Mouse (Mus musculus) MEL (cell line): Measurements from ENCODE around the gene Igf2r. TPM values are rescaled to one million over a fixed set of nuclear protein-coding genes. Genes with fewer than 3 reads are reported as not detected.
A peak's percentile ranks its signal among the peaks of the same experiment; 100 is the strongest.

Experiments
- DNase-seq: peaks from one replicate; pipeline ENCODE4 v3.0.0; 2011; ENCODE audit warnings: low read depth, low spot score
- H3K27ac ChIP-seq: 2 replicates; pipeline ENCODE4 v1.5.1; 2012; ENCODE audit warnings: low read depth, mild to moderate bottlenecking, control low read depth, low read length, moderate library complexity; ENCODE audit not compliant: control insufficient read depth
- H3K27me3 ChIP-seq, 2 experiments: fragments of 150-350 bp in 1 of 2; sonication (generic) in 1 of 2; 2 replicates each; pipeline ENCODE4 v1.6.1; 2012; ENCODE audit warnings: low read length in 2 of 2, mild to moderate bottlenecking in 2 of 2, improper control_type of control experiment in 1 of 2, moderate library complexity in 1 of 2; ENCODE audit not compliant: insufficient read depth in 2 of 2, control insufficient read depth in 1 of 2
- H3K36me3 ChIP-seq, 2 experiments: 2 replicates each; pipeline ENCODE4 v1.6.1; 2012 to 2014; ENCODE audit warnings: low read length in 2 of 2, improper control_type of control experiment in 1 of 2, inconsistent platforms in 1 of 2, mild to moderate bottlenecking in 1 of 2; ENCODE audit not compliant: insufficient read depth in 2 of 2, control insufficient read depth in 1 of 2
- H3K4me1 ChIP-seq, 2 experiments: fragments of 150-350 bp in 1 of 2; sonication (generic) in 1 of 2; 2 replicates each; pipeline ENCODE4 v1.6.1; 2012; ENCODE audit warnings: low read length in 2 of 2, improper control_type of control experiment in 1 of 2, mild to moderate bottlenecking in 1 of 2; ENCODE audit not compliant: insufficient read depth in 2 of 2, control insufficient read depth in 1 of 2
- H3K4me3 ChIP-seq, 2 experiments: fragments of 150-350 bp in 1 of 2; sonication (generic) in 1 of 2; 2 replicates each; pipeline ENCODE4 v1.5.1; 2012; ENCODE audit warnings: low read depth in 2 of 2, low read length in 2 of 2, mild to moderate bottlenecking in 2 of 2, moderate library complexity in 2 of 2, control low read depth in 1 of 2, improper control_type of control experiment in 1 of 2; ENCODE audit not compliant: control insufficient read depth in 1 of 2, insufficient read depth in 1 of 2
- H3K79me2 ChIP-seq: 2 replicates; pipeline ENCODE4 v1.6.1; 2012; ENCODE audit warnings: mild to moderate bottlenecking, low read length, moderate library complexity; ENCODE audit not compliant: control insufficient read depth, poor library complexity, insufficient read depth
- H3K9ac ChIP-seq: 2 replicates; pipeline ENCODE4 v1.6.1; 2012; ENCODE audit warnings: low read depth, mild to moderate bottlenecking, control low read depth, low read length, moderate library complexity; ENCODE audit not compliant: control insufficient read depth, poor library complexity, severe bottlenecking
- H3K9me3 ChIP-seq: fragments of 150-350 bp; sonication (generic); replicated peaks from 2 replicates; pipeline ENCODE4 v1.6.1; 2012; ENCODE audit warnings: mild to moderate bottlenecking, low read length, improper control_type of control experiment, moderate library complexity; ENCODE audit not compliant: insufficient read depth
- CHD2 ChIP-seq: IDR thresholded peaks from 2 replicates; pipeline ENCODE4 v1.6.1; 2011; ENCODE audit warnings: low read length, improper control_type of control experiment
- ELF1 ChIP-seq: IDR thresholded peaks from 2 replicates; pipeline ENCODE4 v1.6.1; 2014; ENCODE audit warnings: low read depth, mild to moderate bottlenecking, inconsistent platforms, low read length, improper control_type of control experiment, moderate library complexity
- EP300 ChIP-seq, 2 experiments: IDR thresholded peaks; 2 replicates each; pipeline ENCODE4 v1.6.1; 2011; ENCODE audit warnings: improper control_type of control experiment in 2 of 2, low read length in 2 of 2, low read depth in 1 of 2, mild to moderate bottlenecking in 1 of 2
- ETS1 ChIP-seq: IDR thresholded peaks from 2 replicates; pipeline ENCODE4 v1.6.1; 2012; ENCODE audit warnings: low read depth, mild to moderate bottlenecking, inconsistent platforms, low read length, improper control_type of control experiment, moderate library complexity
- MAZ ChIP-seq: IDR thresholded peaks from 2 replicates; pipeline ENCODE4 v1.6.1; 2012; ENCODE audit warnings: low read depth, mild to moderate bottlenecking, inconsistent platforms, low read length, improper control_type of control experiment
- MYC ChIP-seq: IDR thresholded peaks from 2 replicates; pipeline ENCODE4 v1.6.1; 2011; ENCODE audit warnings: low read depth, mild to moderate bottlenecking, low read length, improper control_type of control experiment, moderate library complexity
- POLR2AphosphoS5 ChIP-seq: IDR thresholded peaks from 2 replicates; pipeline ENCODE4 v1.6.1; 2012; ENCODE audit warnings: low read depth, borderline replicate concordance, mild to moderate bottlenecking, inconsistent platforms, low read length, moderate library complexity, mixed read lengths
- RAD21 ChIP-seq: IDR thresholded peaks from 2 replicates; pipeline ENCODE4 v1.6.1; 2011; ENCODE audit warnings: mild to moderate bottlenecking, low read depth, low read length, improper control_type of control experiment
- SIN3A ChIP-seq: IDR thresholded peaks from 2 replicates; pipeline ENCODE4 v1.6.1; 2012; ENCODE audit warnings: low read length, improper control_type of control experiment, inconsistent platforms
- TAL1 ChIP-seq: IDR thresholded peaks from 2 replicates; pipeline ENCODE4 v1.6.1; 2012; ENCODE audit warnings: mild to moderate bottlenecking, inconsistent platforms, low read length, moderate library complexity, mixed read lengths
- TBP ChIP-seq: IDR thresholded peaks from 2 replicates; pipeline ENCODE4 v1.8.0; 2011; ENCODE audit warnings: low read depth, low read length, improper control_type of control experiment
- TCF12 ChIP-seq: IDR thresholded peaks from 2 replicates; pipeline ENCODE4 v1.6.1; 2014; ENCODE audit warnings: low read depth, mild to moderate bottlenecking, inconsistent platforms, low read length, improper control_type of control experiment, moderate library complexity
- USF1 ChIP-seq: IDR thresholded peaks from 2 replicates; pipeline ENCODE4 v1.6.1; 2014; ENCODE audit warnings: low read depth, mild to moderate bottlenecking, inconsistent platforms, low read length, improper control_type of control experiment, moderate library complexity
- ZMIZ1 ChIP-seq: IDR thresholded peaks from 2 replicates; pipeline ENCODE4 v1.6.1; 2012; ENCODE audit warnings: low read depth, mild to moderate bottlenecking, inconsistent platforms, low read length, improper control_type of control experiment, moderate library complexity
- ZNF384 ChIP-seq: IDR thresholded peaks from 2 replicates; pipeline ENCODE4 v1.6.1; 2012; ENCODE audit warnings: low read depth, mild to moderate bottlenecking, inconsistent platforms, low read length, improper control_type of control experiment
- polyA plus RNA-seq, 2 experiments: library from polyadenylated mRNA; stranded (reverse) in 1 of 2; unstranded in 1 of 2; fragments of >175 nt in 1 of 2; fragments of >200 nt in 1 of 2; gene quantifications; 2 replicates each; pipeline versions ENCODE4 v1.2.1 to v1.2.4; 2012; ENCODE audit warnings: low replicate concordance in 2 of 2, low read depth in 1 of 2; ENCODE audit not compliant: insufficient read length in 2 of 2, insufficient read depth in 1 of 2, missing spikeins in 1 of 2
- total RNA-seq: library from RNA; depleted of rRNA; stranded (reverse); fragments of 300-350 nt; gene quantifications from 2 replicates; pipeline ENCODE4 v1.2.3, GENCODE M21; 2012

The Igf2r gene
- total and polyA plus RNA-seq, 3 experiments = 18.0 to 21.7 (median 18.3) TPM

DNA sequence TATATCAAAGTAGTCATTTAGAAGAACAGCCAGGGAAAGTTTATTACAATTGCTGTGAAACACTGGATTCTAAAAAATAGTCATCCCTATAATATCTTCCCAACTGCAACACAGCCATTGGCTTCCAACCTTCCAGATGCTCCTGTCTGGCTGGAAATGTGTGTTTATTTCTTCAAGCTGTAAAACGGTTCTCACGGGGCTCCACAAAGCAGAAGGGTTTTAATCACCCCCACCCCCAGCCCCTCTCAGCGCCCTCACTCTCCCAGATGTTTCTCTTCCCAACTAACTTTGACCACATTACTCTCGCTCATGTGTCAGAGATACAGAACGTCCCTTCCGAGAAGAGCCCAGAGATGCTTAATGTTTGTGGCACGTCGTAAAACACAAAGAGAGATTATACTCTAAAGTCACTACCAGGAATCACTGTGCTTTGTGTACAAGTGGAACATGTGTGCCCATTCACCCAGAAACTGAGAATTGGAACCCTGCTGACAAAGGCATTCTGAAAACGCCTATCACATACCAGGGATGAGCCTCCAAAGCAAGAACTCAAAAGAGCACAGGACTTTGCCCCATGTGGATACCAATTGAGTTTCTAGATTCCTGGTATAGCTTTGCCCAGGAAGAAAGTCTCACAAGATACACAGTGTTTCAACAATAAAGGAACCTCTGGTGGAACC is 32.5 kb upstream of the Igf2r start:
- Histone ChIP-seq H3K4me3 (no peak overlapping the region), H3K9ac (no peak overlapping the region), H3K4me1 (no peaks in the 10 kb centered on the region), H3K36me3 (no peaks in the 10 kb centered on the region), H3K9me3 (no peaks in the 10 kb centered on the region), H3K27ac (no peak overlapping the region), H3K27me3 (no peaks in the 10 kb centered on the region; a peak in 2 of 4 replicates), H3K79me2 (no peaks in the 10 kb centered on the region)
- DNase-seq = no peak
- TF ChIP-seq TAL1 (no peak), TCF12 (no peak), USF1 (no peak), CHD2 (no peak), TBP (no peak), SIN3A (no peak), ZMIZ1 (no peak)

DNA sequence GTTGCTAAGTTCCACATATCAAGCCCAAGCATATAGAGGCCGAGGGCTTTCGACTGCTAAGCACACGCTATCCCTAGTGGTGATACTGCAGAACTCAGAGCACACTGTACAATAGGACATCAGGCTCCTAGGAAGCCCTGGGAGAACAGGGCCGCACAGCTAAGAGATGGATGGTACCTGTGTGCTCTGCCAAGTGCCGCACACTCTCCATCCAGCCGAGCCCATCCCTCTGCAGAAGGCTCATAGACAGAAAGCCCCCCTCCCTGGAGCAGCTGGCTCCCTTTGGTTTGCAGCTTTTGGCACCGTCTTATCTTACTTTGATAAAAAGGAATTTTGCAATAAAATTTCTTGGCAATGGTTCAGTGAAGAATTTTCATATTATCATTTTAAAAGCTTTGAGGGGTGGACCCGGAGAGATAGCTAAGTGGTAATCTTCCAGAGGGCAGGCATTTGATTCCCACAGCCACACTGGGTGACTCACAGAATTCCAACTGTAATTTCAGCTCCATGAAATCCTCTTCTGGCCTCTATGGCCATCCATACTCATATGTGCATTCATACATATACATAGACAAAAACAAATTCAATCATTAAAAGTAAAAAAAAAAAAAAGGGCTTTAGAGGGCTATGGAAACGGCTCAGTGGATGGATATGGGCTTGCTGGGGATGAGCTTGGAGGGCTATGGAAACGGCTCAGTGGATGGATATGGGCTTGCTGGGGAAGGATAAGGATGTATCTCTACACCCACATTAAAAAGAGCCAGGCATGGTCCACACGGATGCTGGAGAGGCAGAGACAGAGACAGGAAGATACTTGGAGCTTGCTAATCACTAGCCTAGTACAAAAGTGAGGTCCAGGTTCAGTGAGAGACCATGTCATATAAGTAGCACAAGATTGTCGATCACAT is 30.2 kb upstream of the Igf2r start:
- TF ChIP-seq ELF1 (no peak), ZNF384 (no peak), MAZ (no peak), SIN3A (no peak), POLR2AphosphoS5 (no peak), RAD21 (no peak), ETS1 (0 out of 2 replicates have a peak, but pooled peaks have one; percentile 22), EP300 (IDR thresholded peaks at IDR 0.05; ENCODE audit: low read depth in 1 of 2, low read length in 2 of 2) (peak in 1 of 2 experiments; percentile 46; a peak in 1 of 4 replicates), TCF12 (0 out of 2 replicates have a peak, but pooled peaks have one; percentile 23), TBP (no peak), MYC (no peak)
- TF ChIP-seq, all 39 proteins: peak for 3
- no peaks in the 10 kb centered on the region for H3K36me3 ChIP-seq
- peak; percentile 9 for DNase-seq
- H3K27me3 ChIP-seq = no peaks in the 10 kb centered on the region; a peak in 1 of 4 replicates
- no peaks in the 10 kb centered on the region for H3K4me1 ChIP-seq
- no peak overlapping the region for H3K27ac ChIP-seq
- no peak overlapping the region for H3K4me3 ChIP-seq
- H3K79me2 ChIP-seq = no peaks in the 10 kb centered on the region
- no peaks in the 10 kb centered on the region for H3K9me3 ChIP-seq
- H3K9ac ChIP-seq = no peak overlapping the region
